Mouse (Mus musculus): Measurements from ENCODE around the gene Nags. TPM values are rescaled to one million over a fixed set of nuclear protein-coding genes. Genes with fewer than 3 reads are reported as not detected.
"Not testable (repeated sequence)": the region's sequence is repeated elsewhere in the genome, so short reads cannot be mapped to it uniquely, and the experiment has no call there.

The Nags gene
- polyA plus RNA-seq, 1 experiment from 2014 or later: 0.91 TPM

DNA sequence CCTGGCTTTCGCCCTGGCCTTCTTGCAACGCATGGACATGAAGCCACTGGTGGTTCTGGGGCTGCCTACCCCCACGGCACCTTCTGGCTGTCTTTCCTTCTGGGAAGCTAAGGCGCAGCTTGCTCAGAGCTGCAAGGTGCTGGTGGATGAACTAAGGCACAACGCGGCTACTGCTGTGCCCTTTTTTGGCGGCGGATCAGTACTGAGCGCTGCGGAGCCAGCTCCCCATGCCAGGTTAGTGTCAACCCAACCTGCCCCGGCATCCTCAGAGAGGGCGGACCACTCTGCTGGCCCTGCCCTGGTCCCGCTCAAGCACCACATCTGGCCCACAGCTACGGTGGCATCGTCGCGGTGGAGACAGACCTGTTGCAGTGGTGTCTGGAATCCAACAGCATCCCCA lies 1.2 kb downstream of the Nags start:
- DNase-seq (ENCODE audit: low spot score): no peak
- TF ChIP-seq EP300 (IDR thresholded peaks at IDR 0.05): no peak
- TF ChIP-seq CTCF (IDR thresholded peaks at IDR 0.05): no peak
- no peak for ATAC-seq
- no peak overlapping the region for H3K4me3 ChIP-seq (ENCODE audit: low read depth, low read length)
- H3K9me3 ChIP-seq (ENCODE audit: low read length): no peaks in the 10 kb centered on the region
- WGBS: 14% methylated on average over 17 of the region's 17 CpGs
- H3K36me3 ChIP-seq (ENCODE audit: insufficient read depth, low read length): no peaks in the 10 kb centered on the region
- H3K27me3 ChIP-seq (replicated peaks; ENCODE audit: insufficient read depth, low read length): peaks cover 44% of the 10 kb centered on the region
- no peak overlapping the region for H3K4me2 ChIP-seq (replicated peaks; ENCODE audit: low read depth, low read length)
- H3K9ac ChIP-seq (replicated peaks; ENCODE audit: low read depth): no peak overlapping the region
- H3K4me1 ChIP-seq (ENCODE audit: insufficient read depth, low read depth, low read length): no peaks in the 10 kb centered on the region
- H3K27ac ChIP-seq (ENCODE audit: low read length): no peak overlapping the region

DNA sequence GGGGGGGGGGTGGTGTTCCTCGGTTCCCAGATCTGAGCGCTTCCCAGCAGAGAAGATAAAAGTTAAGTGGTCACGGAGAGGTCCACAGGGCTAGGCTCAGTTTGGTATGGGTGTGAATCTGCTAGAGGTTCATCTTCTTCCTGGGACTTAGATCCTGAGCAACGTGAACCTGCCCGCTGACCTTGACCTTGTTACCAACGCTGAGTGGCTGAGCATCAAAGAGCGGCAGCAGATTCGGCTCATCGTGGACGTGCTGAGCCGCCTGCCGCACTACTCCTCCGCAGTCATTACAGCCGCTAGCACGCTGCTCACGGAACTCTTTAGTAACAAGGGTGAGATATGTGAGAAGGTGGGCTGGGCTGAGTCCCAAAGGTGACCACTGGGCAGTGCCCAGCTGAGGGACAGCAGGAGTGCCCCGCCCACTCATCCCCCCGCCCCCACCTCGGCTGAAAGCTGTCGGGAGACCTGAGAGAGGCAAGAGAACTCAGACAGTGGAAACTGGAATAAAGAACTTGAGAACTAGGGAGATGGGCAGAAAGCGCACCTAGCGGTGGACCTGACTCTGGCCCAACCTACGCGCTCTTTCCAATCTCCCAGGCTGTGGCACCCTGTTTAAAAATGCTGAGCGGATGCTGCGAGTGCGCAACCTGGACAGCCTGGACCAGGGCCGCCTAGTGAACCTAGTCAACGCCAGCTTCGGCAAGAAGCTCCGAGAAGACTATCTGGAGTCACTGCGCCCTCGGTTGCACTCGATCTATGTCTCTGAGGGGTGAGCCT lies 2.1 kb downstream of the Nags start:
- H3K4me2 ChIP-seq (replicated peaks; ENCODE audit: low read depth, low read length): no peak overlapping the region

GRCm38 (mm10) chr11:102156039-102156785 lies 10.9 kb downstream of the Nags start, which contains the start of gene Tmem101:
Gene Tmem101 (minus strand): TSS chr11:102156404.
- Histone ChIP-seq H3K4me3 (ENCODE audit: low read depth, low read length) (peak within 1 kb of the TSS; percentile 67), H3K36me3 (ENCODE audit: insufficient read depth, low read length) (no peaks in the 10 kb centered on the region), H3K27me3 (replicated peaks; ENCODE audit: insufficient read depth, low read length) (no peaks in the 10 kb centered on the region), H3K4me2 (replicated peaks; ENCODE audit: low read depth, low read length) (peak within 1 kb of the TSS; percentile 81), H3K4me1 (ENCODE audit: insufficient read depth, low read depth, low read length) (0 out of 2 replicates have a peak, but pooled peaks cover 5% of the 10 kb centered on the region), H3K9ac (replicated peaks; ENCODE audit: low read depth) (peak within 1 kb of the TSS; percentile 52), H3K27ac (ENCODE audit: low read length) (0 out of 2 replicates have a peak within 1 kb of the TSS, but pooled peaks have one; percentile 38), H3K9me3 (ENCODE audit: low read length) (no peaks in the 10 kb centered on the region)
- TF ChIP-seq EP300 (IDR thresholded peaks at IDR 0.05): 0 out of 2 replicates have a peak, but pooled peaks have one; percentile 31
- peak; percentile 57 for TF ChIP-seq CTCF (IDR thresholded peaks at IDR 0.05)
- under 1% methylated on average over 37 of the region's 37 CpGs for WGBS
- peak; percentile 95 for DNase-seq (ENCODE audit: low spot score)
- ATAC-seq: peak; percentile 96

More for the DNA sequence above, 2.1 kb downstream of the Nags start:
- Histone ChIP-seq H3K27me3 (replicated peaks; ENCODE audit: insufficient read depth, low read length) (peaks cover 44% of the 10 kb centered on the region), H3K4me3 (ENCODE audit: low read depth, low read length) (peak overlapping the region; percentile 5; the same call in 1 of the 2 replicates), H3K27ac (ENCODE audit: low read length) (no peak overlapping the region), H3K36me3 (ENCODE audit: insufficient read depth, low read length) (no peaks in the 10 kb centered on the region), H3K4me1 (ENCODE audit: insufficient read depth, low read depth, low read length) (no peaks in the 10 kb centered on the region), H3K9ac (replicated peaks; ENCODE audit: low read depth) (no peak overlapping the region), H3K9me3 (ENCODE audit: low read length) (no peaks in the 10 kb centered on the region)
- DNase-seq (ENCODE audit: low spot score) (no peak), ATAC-seq (no peak; the same call in 1 of the 2 replicates)
- 17% methylated on average over 34 of the region's 34 CpGs for WGBS
- TF ChIP-seq CTCF (IDR thresholded peaks at IDR 0.05): no peak; the same call in none of the 2 replicates
- no peak for TF ChIP-seq EP300 (IDR thresholded peaks at IDR 0.05)

DNA sequence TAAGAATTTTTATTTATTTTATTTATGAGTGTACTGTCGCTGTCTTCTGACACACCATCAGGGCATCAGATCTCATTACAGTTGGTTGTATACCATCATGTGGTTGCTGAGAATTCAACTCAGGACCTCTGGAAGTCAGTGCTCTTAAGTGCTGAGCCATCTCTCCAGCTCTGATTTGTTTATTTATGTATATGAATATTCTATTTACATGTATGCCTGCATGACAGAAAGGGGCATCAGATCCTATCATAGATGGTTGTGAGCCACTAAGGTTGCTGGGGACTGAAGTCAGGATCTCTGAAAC lies 11.4 kb downstream of the Nags start:
- Histone ChIP-seq H3K9ac (replicated peaks; ENCODE audit: low read depth) (no peak overlapping the region), H3K36me3 (ENCODE audit: insufficient read depth, low read length) (no peaks in the 10 kb centered on the region), H3K27me3 (replicated peaks; ENCODE audit: insufficient read depth, low read length) (no peaks in the 10 kb centered on the region), H3K4me3 (ENCODE audit: low read depth, low read length) (no peak overlapping the region), H3K4me2 (replicated peaks; ENCODE audit: low read depth, low read length) (no peak overlapping the region), H3K9me3 (ENCODE audit: low read length) (no peaks in the 10 kb centered on the region), H3K27ac (ENCODE audit: low read length) (no peak overlapping the region), H3K4me1 (ENCODE audit: insufficient read depth, low read depth, low read length) (0 out of 2 replicates have a peak, but pooled peaks cover 5% of the 10 kb centered on the region)
- WGBS: 5% methylated on average over 1 of the region's 1 CpGs
- ATAC-seq (no peak), DNase-seq (ENCODE audit: low spot score) (no peak)
- TF ChIP-seq EP300 (IDR thresholded peaks at IDR 0.05) (no peak), CTCF (IDR thresholded peaks at IDR 0.05) (no peak)

GRCm38 (mm10) chr11:102158024-102158423 lies 12.7 kb downstream of the Nags start:
- WGBS: 75% methylated on average over 2 of the region's 2 CpGs

GRCm38 (mm10) chr11:102159781-102160180 lies 14.5 kb downstream of the Nags start:
- Histone ChIP-seq H3K27ac (ENCODE audit: low read length) (no peak overlapping the region), H3K9me3 (ENCODE audit: low read length) (no peaks in the 10 kb centered on the region), H3K9ac (replicated peaks; ENCODE audit: low read depth) (no peak overlapping the region), H3K4me3 (ENCODE audit: low read depth, low read length) (no peak overlapping the region), H3K36me3 (ENCODE audit: insufficient read depth, low read length) (peaks cover 6% of the 10 kb centered on the region; the same call in 1 of the 2 replicates), H3K4me1 (ENCODE audit: insufficient read depth, low read depth, low read length) (0 out of 2 replicates have a peak, but pooled peaks cover 5% of the 10 kb centered on the region), H3K27me3 (replicated peaks; ENCODE audit: insufficient read depth, low read length) (no peaks in the 10 kb centered on the region), H3K4me2 (replicated peaks; ENCODE audit: low read depth, low read length) (no peak overlapping the region)
- no peak for DNase-seq (ENCODE audit: low spot score)
- no peak for TF ChIP-seq EP300 (IDR thresholded peaks at IDR 0.05)
- TF ChIP-seq CTCF (IDR thresholded peaks at IDR 0.05): no peak
- ATAC-seq: no peak
- 69% methylated on average over 5 of the region's 5 CpGs for WGBS

More at GRCm38 (mm10) chr11:102158024-102158423, 12.7 kb downstream of the Nags start:
- H3K27ac ChIP-seq (ENCODE audit: low read length); H3K4me1 ChIP-seq (ENCODE audit: insufficient read depth, low read depth, low read length); ATAC-seq; H3K9me3 ChIP-seq (ENCODE audit: low read length); DNase-seq (ENCODE audit: low spot score); H3K9ac ChIP-seq (replicated peaks; ENCODE audit: low read depth); H3K27me3 ChIP-seq (replicated peaks; ENCODE audit: insufficient read depth, low read length); H3K36me3 ChIP-seq (ENCODE audit: insufficient read depth, low read length); H3K4me3 ChIP-seq (ENCODE audit: low read depth, low read length); H3K4me2 ChIP-seq (replicated peaks; ENCODE audit: low read depth, low read length): not testable (repeated sequence)
